Mouse (Mus musculus): Measurements from ENCODE around the gene Fxyd4.
A peak's percentile ranks its signal among the peaks of the same experiment; 100 is the strongest.

DNA sequence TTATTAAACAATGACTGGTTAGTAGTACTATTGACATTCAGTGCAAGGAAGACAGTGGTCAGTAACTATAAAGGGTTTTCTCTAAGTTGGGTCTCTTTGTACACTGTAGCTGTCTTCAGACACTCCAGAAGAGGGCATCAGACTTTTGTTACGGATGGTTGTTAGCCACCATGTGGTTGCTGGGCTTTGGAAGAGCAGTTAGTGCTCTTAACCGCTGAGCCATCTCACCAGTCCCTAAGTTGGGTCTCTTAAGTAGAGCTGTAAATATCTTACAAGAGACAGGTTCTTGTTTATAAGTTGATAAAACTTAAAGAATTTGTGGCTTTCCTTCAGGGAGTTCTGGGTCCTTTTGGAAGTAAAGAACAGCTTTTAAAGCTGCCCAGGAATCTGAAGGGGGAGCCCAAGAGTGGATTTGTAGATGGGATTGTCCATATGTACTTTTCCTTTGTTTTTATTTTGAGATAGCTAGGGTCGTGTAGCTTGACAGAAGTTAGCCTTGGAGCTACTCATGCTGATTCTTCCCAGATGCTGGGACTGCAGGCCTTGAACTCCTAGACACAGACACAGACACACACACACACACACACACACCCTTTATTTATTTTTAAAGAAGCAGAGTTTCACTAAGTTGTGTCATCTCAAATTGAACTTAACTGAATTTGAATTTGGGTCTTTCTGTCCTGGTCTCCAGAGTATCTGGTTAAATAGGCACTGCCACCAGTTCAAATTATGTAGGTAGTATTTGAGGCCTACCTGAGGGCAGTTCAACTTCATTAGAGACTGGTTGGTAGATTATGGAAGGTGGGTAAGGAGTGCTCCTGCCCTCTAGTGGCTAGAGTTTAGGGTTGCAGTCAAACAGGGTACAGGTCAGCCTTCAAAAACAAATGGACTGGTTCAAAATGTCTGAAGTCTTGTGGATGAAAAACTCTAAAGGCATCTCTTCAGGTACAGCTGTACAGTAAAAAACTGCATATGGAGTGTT is 16.5 kb downstream of the Fxyd4 start:
- TF ChIP-seq CTCF (IDR thresholded peaks at IDR 0.05 in 2 of 3, conservative IDR thresholded peaks at IDR 0.05 in 1 of 3; ENCODE audit: control insufficient read depth in 1 of 3, insufficient read depth in 1 of 3, low read depth in 2 of 3, low read length in 3 of 3, poor library complexity in 1 of 3, severe bottlenecking in 1 of 3) (peak; percentile 56 to 85 (median 74)), MAX (IDR thresholded peaks at IDR 0.05; ENCODE audit: low read length) (no peak), TCF12 (IDR thresholded peaks at IDR 0.05; ENCODE audit: low read depth, low read length) (no peak), RCOR1 (IDR thresholded peaks at IDR 0.05; ENCODE audit: low read depth, low read length) (no peak), POLR2A (IDR thresholded peaks at IDR 0.05; ENCODE audit: control insufficient read depth in 1 of 2, insufficient read depth in 1 of 2, low read depth in 1 of 2, low read length in 2 of 2, poor library complexity in 1 of 2) (peak in 1 of 2 experiments; percentile 35; a peak in 2 of 4 replicates)
